Mouse (Mus musculus) spleen, postnatal 10 days (tissue): Measurements from ENCODE around the gene Cry2.

Source experiments
- DNase-seq, 2 experiments: peaks; one replicate each; pipeline ENCODE4 v3.0.0; 2021 to 2022; ENCODE audit warnings: low spot score in 2 of 2

Cry2 gene

DNA sequence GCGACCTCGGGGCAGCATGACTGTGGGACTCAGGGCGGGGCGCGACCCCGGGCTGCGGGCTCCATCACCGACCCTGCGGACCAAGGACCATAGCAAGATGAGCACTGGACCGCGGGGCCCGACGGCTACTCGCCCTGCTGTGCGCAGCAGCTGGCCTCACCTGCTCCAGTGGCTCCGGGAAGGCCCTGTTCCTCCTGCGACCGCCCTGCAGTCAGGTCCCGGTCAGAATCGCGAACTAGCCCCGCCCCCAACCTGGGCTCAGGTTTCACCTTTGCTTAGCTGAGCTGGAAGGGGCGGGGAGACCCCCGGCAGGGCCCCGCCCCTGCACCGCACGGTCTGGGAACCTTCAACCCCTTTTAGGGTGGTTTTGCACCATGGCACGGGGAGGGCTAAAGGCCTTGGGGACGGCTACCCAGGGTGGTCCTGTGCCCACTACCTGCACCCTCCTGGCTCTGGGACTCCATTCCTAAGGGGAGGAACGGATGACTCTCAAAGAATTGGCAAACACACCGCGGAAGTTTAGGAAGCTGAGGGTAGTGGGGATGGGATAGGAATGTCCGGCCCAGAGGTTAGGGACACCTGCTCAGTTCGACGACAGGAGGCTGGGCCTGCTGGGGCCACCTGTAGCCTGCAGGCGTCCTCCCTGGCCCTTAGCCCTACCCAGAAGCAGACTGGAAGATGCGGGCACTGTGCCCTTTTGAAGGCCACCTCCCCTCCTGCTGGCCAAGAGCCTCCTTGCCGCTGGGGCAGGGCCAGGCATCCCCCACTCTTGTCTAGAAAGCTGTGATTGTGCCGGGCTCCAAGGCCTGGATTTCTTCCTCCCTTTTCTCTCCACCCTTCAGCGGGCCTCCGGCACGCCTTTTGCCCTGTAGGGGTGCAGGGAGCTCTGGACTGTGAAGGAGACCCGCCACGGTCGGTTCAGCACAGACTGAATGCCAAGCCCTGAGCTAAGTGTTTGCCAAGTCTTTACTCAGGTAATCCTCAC, 62.7 kb downstream of the Cry2 start:
- DNase-seq, result peak in 1 of 2 experiments; percentile 41

DNA sequence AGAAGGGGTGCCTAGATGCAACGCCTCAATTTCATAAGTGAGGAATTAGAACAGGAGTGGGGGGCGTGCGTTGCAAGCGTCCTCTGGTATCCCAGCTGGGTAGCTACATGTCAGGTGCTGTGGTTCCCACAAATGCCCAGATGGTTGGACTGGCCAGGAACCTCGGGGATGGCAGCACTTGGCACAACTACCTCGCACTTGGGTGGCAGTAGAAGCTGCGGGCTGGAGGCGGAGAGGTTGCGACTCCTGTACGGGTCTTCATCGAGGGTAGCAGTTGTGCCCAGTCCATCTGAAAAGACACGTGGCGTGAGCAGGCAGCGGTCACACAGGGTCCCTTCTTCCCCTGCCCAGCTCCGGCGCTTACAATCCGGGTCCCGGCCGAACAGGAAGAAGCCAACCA, 63.5 kb downstream of the Cry2 start:
- DNase-seq, result no peak

DNA sequence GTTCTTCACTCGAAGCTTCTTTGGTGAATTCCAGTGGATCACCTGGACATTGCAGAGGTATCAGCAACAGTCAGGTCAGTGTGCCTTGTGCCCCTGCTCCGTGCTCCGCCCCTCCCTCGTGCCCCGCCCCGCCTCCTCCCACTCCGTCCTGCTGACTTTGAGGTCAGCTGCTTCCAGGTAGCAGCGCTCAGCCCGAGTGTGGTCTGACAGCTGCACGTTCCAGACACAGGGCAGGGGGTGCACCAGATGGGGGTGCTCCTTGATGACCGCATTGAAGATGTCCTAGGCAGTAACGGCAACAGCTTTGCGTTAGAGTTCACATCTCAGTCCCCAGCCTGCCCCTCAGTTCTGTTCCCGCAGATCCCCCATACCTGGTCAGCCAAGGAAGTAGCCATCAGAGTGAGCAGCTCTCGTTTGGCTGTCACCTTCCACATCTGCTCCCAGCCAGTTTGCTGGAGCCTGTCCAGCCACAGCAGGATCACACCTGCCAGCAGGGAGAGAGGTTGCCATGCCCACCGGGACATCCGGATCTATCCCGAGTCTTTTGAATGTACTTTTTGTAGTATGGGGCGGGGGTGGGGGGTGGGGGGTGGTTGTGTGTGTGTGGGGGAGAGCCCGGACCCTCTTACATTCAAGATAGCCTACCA, 66.3 kb downstream of the Cry2 start:
- DNase-seq, result no peak

DNA sequence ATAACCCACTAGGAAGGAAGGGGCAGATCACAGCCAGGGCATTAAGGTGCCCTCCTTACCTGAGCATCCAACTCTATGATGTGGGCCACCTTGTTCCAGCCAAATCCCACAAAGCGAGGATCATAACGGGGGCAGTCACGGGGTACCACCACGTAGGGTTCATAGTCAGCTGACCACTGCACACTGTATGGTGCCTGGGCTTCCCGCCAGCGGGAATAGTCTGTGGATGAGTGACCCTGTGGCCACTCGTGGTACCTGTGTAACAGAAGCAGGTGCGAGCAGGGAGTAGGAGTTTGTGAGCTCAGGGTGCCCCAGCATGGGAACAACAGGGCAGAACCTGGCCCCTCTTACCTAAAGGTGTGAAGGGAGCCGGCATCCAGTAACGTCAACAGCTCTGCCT, 68.3 kb downstream of the Cry2 start:
- DNase-seq, result no peak

DNA sequence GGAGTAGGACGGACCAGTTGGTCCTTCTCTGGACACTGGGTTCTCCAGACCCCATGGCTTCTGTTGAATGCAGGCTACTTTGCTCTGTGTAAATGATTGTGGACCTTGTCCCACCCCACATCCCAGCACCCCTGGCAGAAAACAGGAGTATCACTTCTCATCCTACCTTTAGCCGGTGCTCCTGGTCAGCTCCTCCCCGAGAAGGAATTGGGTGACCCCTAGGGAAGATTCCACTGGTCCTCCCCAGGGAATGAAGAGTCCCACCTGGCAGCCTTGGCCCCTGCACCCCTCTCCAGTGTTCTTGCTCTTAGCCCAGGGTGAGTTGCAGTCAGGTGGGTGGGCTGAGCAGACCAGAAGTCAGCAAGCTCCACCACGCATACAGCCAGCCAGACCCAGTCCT, 69.8 kb downstream of the Cry2 start:
- no peak for DNase-seq

DNA sequence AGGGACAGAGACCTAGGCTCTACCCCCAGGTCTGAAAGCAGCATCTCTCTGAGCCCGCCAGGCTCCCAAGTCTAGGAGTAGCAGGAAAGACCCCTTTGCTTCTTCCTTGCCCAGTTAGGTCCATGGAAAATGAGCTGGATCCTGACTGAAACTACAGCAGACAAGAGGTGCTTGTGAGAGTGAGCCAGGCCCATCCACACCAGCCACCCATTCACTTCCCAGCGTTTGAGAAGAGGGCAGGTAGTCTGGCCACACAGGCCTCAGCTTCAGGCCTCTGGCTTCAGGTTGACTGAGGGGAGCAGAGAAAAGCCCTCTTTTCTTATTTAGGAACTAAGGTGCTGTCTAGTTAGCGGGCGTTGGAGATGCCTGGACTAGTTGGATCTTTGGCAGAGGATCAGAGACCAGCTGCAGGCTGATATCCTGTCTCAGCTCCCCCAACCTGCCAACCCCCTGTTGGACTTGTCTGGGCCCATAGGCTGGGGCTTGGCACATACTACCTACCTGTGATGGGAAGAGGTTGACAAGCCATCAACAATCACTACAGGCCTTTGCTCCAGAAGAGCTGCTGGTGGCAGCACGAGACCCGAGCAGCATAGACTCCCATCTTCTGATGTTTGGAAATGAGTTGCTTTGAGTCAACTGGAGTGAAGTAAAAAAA, 71.1 kb downstream of the Cry2 start:
- no peak for DNase-seq

DNA sequence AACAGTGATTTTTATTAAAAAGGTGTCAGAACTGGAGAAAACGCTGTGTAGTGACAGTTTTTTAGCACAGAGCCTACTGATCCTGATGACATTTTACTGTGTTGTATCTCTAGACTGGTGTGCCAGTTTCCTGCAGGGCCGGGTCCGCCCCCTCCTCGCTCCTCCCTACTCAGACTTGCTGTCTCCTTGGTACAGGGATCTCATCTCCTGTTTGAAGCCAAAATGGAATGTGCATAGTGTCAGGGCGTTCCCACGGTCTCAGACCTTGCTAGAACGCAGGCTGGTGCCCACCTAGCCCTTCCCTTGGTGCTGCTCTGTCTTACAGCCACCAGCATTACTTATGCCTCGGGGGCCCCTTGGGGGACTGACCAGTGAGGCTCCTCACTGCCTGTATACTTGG, 72.0 kb downstream of the Cry2 start:
- DNase-seq, result no peak

DNA sequence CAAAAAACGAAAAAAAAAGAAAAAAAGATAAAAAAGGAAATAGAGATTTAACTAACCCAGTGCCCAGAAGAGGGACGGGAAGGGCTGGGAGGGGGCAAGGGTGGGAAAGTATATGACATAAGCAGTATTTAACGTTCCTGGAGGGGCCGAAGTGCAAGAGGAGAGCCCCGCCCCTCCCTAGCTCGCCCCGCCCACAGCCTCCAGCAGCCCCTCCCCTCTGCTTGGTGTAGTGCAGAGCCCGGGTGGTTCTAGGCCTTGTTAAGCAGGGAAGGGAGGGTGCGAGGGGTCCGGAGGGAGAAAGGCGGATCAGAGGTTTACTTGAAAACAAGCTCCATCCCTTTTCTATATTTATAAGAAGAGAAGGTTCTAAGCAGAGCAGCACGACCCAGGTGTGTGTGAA, 73.0 kb downstream of the Cry2 start:
- no peak for DNase-seq

DNA sequence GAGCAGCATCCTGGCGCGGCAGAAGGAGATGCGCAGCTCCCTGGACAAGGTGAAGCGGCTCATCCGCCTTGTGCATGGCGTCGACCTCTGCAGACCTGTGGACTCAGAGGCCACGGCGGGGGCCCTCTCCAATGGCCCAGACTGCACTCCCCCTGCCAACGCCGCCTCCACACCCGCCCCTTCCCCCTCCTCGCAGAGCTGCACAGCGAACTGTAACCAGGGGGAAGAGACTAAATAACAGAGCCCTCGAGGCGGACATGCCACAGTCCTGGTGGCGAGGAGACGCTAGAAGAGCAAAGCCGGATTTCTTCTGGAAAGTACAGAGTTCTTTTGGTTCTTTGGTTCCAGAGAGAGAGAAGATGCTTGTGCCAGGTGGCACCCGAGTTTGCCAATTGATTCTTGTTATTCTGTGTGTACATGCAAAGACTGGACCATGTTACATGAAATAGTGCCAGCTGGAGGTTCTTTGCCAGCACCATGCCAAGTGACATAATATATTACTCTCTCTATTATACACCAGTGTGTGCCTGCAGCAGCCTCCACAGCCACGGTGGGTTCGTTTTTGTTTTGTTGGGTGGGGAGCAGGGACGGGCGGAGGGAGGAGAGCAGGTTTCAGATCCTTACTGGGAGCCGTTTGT, 73.5 kb downstream of the Cry2 start:
- no peak for DNase-seq

DNA sequence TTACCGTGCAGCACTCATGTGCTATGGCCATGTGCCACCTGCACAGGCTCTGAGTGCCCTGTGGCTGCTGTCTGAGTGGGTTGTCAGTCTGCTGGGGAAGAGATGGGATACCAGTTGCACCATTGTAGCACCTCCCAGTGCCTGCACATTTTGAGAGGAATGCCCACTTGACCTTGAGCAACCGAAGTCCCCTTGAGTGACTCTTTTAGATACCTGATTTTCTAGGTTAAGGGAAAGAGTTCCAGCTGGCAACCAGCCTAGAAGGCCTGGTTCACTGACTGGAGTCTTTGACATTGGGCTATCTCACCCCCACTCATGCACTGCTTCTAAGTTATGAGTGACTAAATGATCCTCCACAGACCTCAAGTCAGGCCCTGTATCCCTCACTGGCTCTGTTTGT, 74.5 kb downstream of the Cry2 start:
- no peak for DNase-seq

DNA sequence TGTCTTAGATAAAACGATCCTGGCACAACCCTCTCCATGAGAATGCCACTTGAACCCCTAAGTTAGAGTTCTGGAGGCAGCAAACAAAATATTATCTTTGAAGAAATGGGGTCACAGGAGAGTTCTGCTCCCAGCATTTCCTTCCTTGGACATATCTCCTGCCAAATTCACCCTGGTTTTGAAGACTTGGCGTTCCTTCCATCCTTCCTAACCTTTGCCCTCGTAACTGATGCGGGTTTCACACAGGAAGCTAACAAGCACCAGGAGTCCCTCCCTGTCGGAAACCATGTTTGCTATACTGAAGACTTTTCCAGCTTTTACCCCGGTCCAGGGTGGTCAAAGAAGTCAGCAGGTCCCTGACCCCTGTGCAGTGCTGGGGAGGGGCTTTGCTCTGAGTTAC, 79.6 kb downstream of the Cry2 start:
- no peak for DNase-seq
